Mouse (Mus musculus) stomach, embryonic 15.5 days (tissue): ENCODE results near the gene Gm26920. TPM values are rescaled to one million over a fixed set of nuclear protein-coding genes. Genes with fewer than 3 reads are reported as not detected.
A peak's percentile ranks its signal among the peaks of the same experiment; 100 is the strongest.

Source experiments
- ATAC-seq: fragments of 200-750 bp; cut with Nextera tagmentation; 2 replicates; pipeline ENCODE4 v1.8.0; 2017; ENCODE audit warnings: low read depth, moderate number of reproducible peaks, moderate TSS enrichment; ENCODE audit not compliant: insufficient read depth, low FRiP score
- H3K27ac ChIP-seq: fragments of 300-500 bp; sonication (generic); 2 replicates; pipeline ENCODE4 v1.5.1; 2015; ENCODE audit warnings: mild to moderate bottlenecking, inconsistent platforms
- H3K27me3 ChIP-seq: fragments of 300-500 bp; sonication (generic); replicated peaks from 2 replicates; pipeline ENCODE4 v1.6.1; 2015; ENCODE audit warnings: inconsistent platforms
- H3K36me3 ChIP-seq: fragments of 300-500 bp; sonication (generic); 2 replicates; pipeline ENCODE4 v1.6.1; 2015; ENCODE audit warnings: inconsistent platforms
- H3K4me1 ChIP-seq: fragments of 300-500 bp; sonication (generic); 2 replicates; pipeline ENCODE4 v1.6.1; 2015; ENCODE audit warnings: inconsistent platforms
- H3K4me2 ChIP-seq: fragments of 300-500 bp; sonication (generic); 2 replicates; pipeline ENCODE4 v1.6.1; 2015; ENCODE audit warnings: mild to moderate bottlenecking, inconsistent platforms
- H3K4me3 ChIP-seq: fragments of 300-500 bp; sonication (generic); replicated peaks from 2 replicates; pipeline ENCODE4 v1.5.1; 2015; ENCODE audit warnings: inconsistent platforms
- H3K9ac ChIP-seq: fragments of 300-500 bp; sonication (generic); 2 replicates; pipeline ENCODE4 v1.6.1; 2015; ENCODE audit warnings: inconsistent platforms
- H3K9me3 ChIP-seq: fragments of 300-500 bp; sonication (generic); 2 replicates; pipeline ENCODE4 v1.6.1; 2016; ENCODE audit warnings: inconsistent platforms
- WGBS: fragments of 180-500 bp; shearing (Covaris S2); methylation state at CpG from one replicate; pipeline ENCODE4 v1.1.7; 2015; 5-methylcytosine and 5-hydroxymethylcytosine counted together
- polyA plus RNA-seq: library from polyadenylated mRNA; unstranded; fragments of >200 nt; fragmentation: Nextera tagmentation; extraction: Ambion mirVana; gene quantifications from 2 replicates; pipeline ENCODE4 v1.2.1, GENCODE M21; 2015

Gene Gm26920
- polyA plus RNA-seq, 1 experiment from 2014 or later, result 1.6 TPM

- Histone ChIP-seq H3K4me3 (peak within 1 kb of the TSS; percentile 57), H3K36me3 (no peaks in the 10 kb centered on the region; the same call in 1 of the 2 replicates), H3K4me1 (0 out of 2 replicates have a peak, but pooled peaks cover 5% of the 10 kb centered on the region), H3K27me3 (no peaks in the 10 kb centered on the region), H3K27ac (peak within 1 kb of the TSS; percentile 77), H3K4me2 (peak within 1 kb of the TSS; percentile 88), H3K9me3 (no peaks in the 10 kb centered on the region), H3K9ac (peak within 1 kb of the TSS; percentile 60; the same call in 1 of the 2 replicates)
- under 1% methylated on average over 40 of the region's 40 CpGs for WGBS
- ATAC-seq, result peak; percentile 97
Observed at GRCm38 (mm10) chr7:30050882-30051548, 39.2 kb downstream of the Gm26920 start, which contains the start of gene Zfp14. Zfp14 (minus strand) TSS chr7:30051380.

GRCm38 (mm10) chr7:30048126-30048525 lies 42.1 kb downstream of the Gm26920 start:
- H3K27me3 ChIP-seq, result no peaks in the 10 kb centered on the region
- no peak overlapping the region for H3K4me2 ChIP-seq
- WGBS, result 82% methylated on average over 4 of the region's 4 CpGs
- no peaks in the 10 kb centered on the region for H3K9me3 ChIP-seq
- no peaks in the 10 kb centered on the region for H3K36me3 ChIP-seq
- H3K4me1 ChIP-seq, result 0 out of 2 replicates have a peak, but pooled peaks cover 5% of the 10 kb centered on the region
- no peak overlapping the region for H3K9ac ChIP-seq
- no peak overlapping the region for H3K4me3 ChIP-seq
- ATAC-seq, result no peak
- no peak overlapping the region for H3K27ac ChIP-seq

DNA sequence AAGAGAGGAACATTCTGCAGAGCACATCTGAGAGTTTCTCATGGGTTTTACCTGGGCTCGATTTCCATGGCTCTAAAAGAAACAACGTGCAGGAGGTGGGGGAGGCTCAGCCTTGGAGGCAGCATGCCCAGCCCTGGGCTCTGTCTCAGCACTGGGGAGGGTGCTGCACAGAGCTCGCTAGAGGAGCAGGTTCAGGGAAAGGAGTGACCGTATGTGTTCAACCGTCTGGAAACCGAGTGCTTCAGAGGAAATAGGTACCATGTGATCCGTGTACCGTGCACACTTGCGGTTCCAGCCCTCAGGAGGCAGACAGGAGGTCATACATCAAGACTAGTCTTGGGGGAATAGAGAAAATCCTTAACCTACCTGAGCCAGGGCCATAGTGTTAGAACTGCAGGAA lies 45.9 kb downstream of the Gm26920 start:
- WGBS, result 54% methylated on average over 9 of the region's 9 CpGs
- no peaks in the 10 kb centered on the region for H3K27me3 ChIP-seq
- H3K4me2 ChIP-seq, result no peak overlapping the region
- H3K4me3 ChIP-seq, result no peak overlapping the region
- H3K27ac ChIP-seq, result no peak overlapping the region
- no peaks in the 10 kb centered on the region for H3K9me3 ChIP-seq
- no peaks in the 10 kb centered on the region for H3K36me3 ChIP-seq
- no peaks in the 10 kb centered on the region for H3K4me1 ChIP-seq
- no peak for ATAC-seq
- H3K9ac ChIP-seq, result no peak overlapping the region

DNA sequence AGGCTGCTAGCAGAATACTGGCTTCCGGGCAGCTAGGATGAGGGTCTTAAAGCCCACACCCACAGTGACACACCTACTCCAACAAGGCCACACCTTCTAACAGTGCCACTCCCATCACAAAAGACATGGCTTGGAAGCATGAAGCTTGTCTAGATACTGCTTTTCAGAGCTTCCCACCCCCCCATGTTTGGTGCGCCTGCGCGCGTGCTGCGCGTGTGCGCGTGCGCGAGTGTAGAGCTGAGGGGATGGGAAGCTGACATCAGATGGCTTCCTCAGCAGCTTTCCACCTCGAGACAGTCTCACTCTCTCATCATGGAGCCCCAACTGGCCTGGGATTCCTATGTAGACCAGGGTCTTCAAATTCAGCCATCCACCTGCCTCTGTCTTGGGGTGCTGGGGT lies 55.9 kb downstream of the Gm26920 start:
- Histone ChIP-seq H3K9me3 (no peaks in the 10 kb centered on the region), H3K4me3 (no peak overlapping the region), H3K9ac (no peak overlapping the region), H3K4me2 (no peak overlapping the region), H3K27ac (no peak overlapping the region), H3K36me3 (0 out of 2 replicates have a peak, but pooled peaks cover 5% of the 10 kb centered on the region), H3K27me3 (no peaks in the 10 kb centered on the region), H3K4me1 (no peaks in the 10 kb centered on the region)
- no peak for ATAC-seq
- WGBS, result 93% methylated on average over 12 of the region's 12 CpGs

GRCm38 (mm10) chr7:30031379-30031778 lies 58.8 kb downstream of the Gm26920 start:
- Histone ChIP-seq H3K9me3 (no peaks in the 10 kb centered on the region), H3K4me2 (no peak overlapping the region), H3K4me1 (no peaks in the 10 kb centered on the region), H3K36me3 (0 out of 2 replicates have a peak, but pooled peaks cover 8% of the 10 kb centered on the region), H3K9ac (no peak overlapping the region), H3K4me3 (no peak overlapping the region), H3K27me3 (no peaks in the 10 kb centered on the region), H3K27ac (no peak overlapping the region)
- 89% methylated on average over 3 of the region's 3 CpGs for WGBS
- ATAC-seq, result no peak

DNA sequence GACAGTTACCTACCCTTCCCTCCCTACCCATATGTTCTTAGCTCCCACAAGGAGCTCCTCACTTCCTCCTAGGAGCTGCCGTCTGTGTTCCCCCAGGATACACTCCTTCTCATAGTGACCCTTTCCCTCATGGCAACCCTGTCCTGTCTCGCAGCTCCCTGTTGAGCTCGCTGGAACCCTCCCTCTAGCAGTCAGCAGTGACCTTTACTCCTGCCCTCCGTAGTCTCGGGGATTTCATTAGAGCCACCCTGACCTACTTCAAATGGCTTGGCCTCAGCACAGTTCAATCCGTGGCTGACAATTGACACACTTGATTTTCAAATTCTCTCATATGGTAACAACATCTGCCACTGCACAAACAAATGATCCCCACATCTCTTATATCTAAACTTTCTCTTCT lies 59.5 kb downstream of the Gm26920 start:
- H3K27ac ChIP-seq, result no peak overlapping the region
- H3K36me3 ChIP-seq, result peaks cover 11% of the 10 kb centered on the region; the same call in 1 of the 2 replicates
- no peaks in the 10 kb centered on the region for H3K4me1 ChIP-seq
- 29% methylated on average over 6 of the region's 6 CpGs for WGBS
- H3K27me3 ChIP-seq, result no peaks in the 10 kb centered on the region
- ATAC-seq, result no peak
- no peak overlapping the region for H3K9ac ChIP-seq
- no peak overlapping the region for H3K4me2 ChIP-seq
- no peaks in the 10 kb centered on the region for H3K9me3 ChIP-seq
- no peak overlapping the region for H3K4me3 ChIP-seq

DNA sequence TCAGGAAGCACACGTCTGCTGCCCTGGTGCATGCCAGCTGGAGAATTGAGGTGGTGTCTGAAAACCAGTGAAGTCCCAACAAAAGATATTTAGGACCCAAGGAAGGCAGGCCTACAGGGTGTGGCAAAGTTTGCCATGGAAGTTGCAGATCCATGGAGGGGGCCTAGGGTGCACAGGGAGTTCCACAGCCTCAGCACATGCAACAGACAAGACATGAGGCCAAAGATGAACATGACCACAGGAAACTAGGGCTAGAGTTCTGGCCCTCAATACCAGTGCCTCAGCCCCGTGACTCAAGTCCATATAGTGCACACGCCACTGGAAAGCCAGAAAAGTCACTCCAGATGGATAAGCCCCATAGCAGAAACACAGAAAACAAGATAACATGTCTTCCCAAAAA lies 61.6 kb downstream of the Gm26920 start:
- ATAC-seq, result no peak
- H3K27me3 ChIP-seq, result no peaks in the 10 kb centered on the region
- no peak overlapping the region for H3K9ac ChIP-seq
- H3K4me3 ChIP-seq, result no peak overlapping the region
- no peak overlapping the region for H3K27ac ChIP-seq
- WGBS, result 82% methylated on average over 3 of the region's 3 CpGs
- H3K4me2 ChIP-seq, result no peak overlapping the region
- no peaks in the 10 kb centered on the region for H3K9me3 ChIP-seq
- H3K4me1 ChIP-seq, result no peaks in the 10 kb centered on the region
- peaks cover 28% of the 10 kb centered on the region for H3K36me3 ChIP-seq

GRCm38 (mm10) chr7:30027331-30027730 lies 62.9 kb downstream of the Gm26920 start:
- peaks cover 40% of the 10 kb centered on the region for H3K36me3 ChIP-seq
- H3K9ac ChIP-seq, result no peak overlapping the region
- H3K27me3 ChIP-seq, result no peaks in the 10 kb centered on the region
- H3K4me1 ChIP-seq, result no peaks in the 10 kb centered on the region
- 62% methylated on average over 4 of the region's 4 CpGs for WGBS
- no peak for ATAC-seq
- H3K9me3 ChIP-seq, result no peaks in the 10 kb centered on the region
- H3K4me3 ChIP-seq, result no peak overlapping the region
- H3K27ac ChIP-seq, result no peak overlapping the region
- H3K4me2 ChIP-seq, result no peak overlapping the region

DNA sequence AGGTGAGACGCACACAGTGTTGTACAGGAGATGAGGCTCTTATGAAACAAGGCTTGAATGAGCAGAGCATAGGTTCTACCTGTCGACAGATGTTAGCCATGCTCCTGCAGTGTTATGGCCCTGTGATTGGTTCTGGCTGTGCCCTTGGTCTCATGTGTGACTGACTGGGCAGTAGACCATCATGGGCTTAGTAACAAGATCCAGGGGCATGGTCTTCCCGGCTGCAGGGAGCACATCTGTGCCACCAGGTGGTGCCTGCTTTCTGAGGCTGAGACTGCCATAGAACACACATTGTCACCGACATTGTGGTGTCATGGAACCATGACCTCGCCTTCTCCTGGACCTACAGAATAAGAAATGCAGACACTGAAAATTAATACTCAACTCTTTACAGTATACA lies 64.9 kb downstream of the Gm26920 start:
- H3K36me3 ChIP-seq, result peaks cover 41% of the 10 kb centered on the region
- no peak for ATAC-seq
- H3K4me3 ChIP-seq, result no peak overlapping the region
- H3K4me2 ChIP-seq, result no peak overlapping the region
- no peak overlapping the region for H3K27ac ChIP-seq
- no peaks in the 10 kb centered on the region for H3K27me3 ChIP-seq
- H3K4me1 ChIP-seq, result no peaks in the 10 kb centered on the region
- H3K9me3 ChIP-seq, result no peaks in the 10 kb centered on the region
- 82% methylated on average over 5 of the region's 5 CpGs for WGBS
- no peak overlapping the region for H3K9ac ChIP-seq

GRCm38 (mm10) chr7:30023800-30024199 lies 66.4 kb downstream of the Gm26920 start:
- Histone ChIP-seq H3K4me2 (no peak overlapping the region), H3K36me3 (peaks cover 49% of the 10 kb centered on the region), H3K9me3 (no peaks in the 10 kb centered on the region), H3K27me3 (no peaks in the 10 kb centered on the region), H3K9ac (no peak overlapping the region), H3K4me3 (no peak overlapping the region), H3K27ac (no peak overlapping the region), H3K4me1 (no peaks in the 10 kb centered on the region)
- WGBS, result 80% methylated on average over 8 of the region's 8 CpGs
- ATAC-seq, result no peak

- Histone ChIP-seq H3K4me2 (no peak overlapping the region), H3K4me3 (no peak overlapping the region), H3K4me1 (no peaks in the 10 kb centered on the region), H3K27ac (no peak overlapping the region), H3K9me3 (no peaks in the 10 kb centered on the region), H3K9ac (no peak overlapping the region), H3K36me3 (peaks cover 52% of the 10 kb centered on the region), H3K27me3 (no peaks in the 10 kb centered on the region)
- 91% methylated on average over 9 of the region's 9 CpGs for WGBS
- no peak for ATAC-seq
Observed at GRCm38 (mm10) chr7:30023324-30023723, 66.9 kb downstream of the Gm26920 start.

- H3K9ac ChIP-seq, result no peak overlapping the region
- no peak for ATAC-seq
- peaks cover 63% of the 10 kb centered on the region for H3K36me3 ChIP-seq
- no peak overlapping the region for H3K4me3 ChIP-seq
- no peaks in the 10 kb centered on the region for H3K9me3 ChIP-seq
- WGBS, result 78% methylated on average over 2 of the region's 2 CpGs
- H3K27ac ChIP-seq, result no peak overlapping the region
- H3K27me3 ChIP-seq, result no peaks in the 10 kb centered on the region
- no peaks in the 10 kb centered on the region for H3K4me1 ChIP-seq
- no peak overlapping the region for H3K4me2 ChIP-seq
Observed at GRCm38 (mm10) chr7:30019543-30019942, 70.7 kb downstream of the Gm26920 start.
